In genomic region chr3:37401729-37402610, GRCm38 (mm10) we compare ENCODE assay signal across 9 mouse cellular contexts. TPM values are rescaled to one million over a fixed set of nuclear protein-coding genes. Genes with fewer than 3 reads are reported as not detected.
DNase-seq lines count a peak whose midpoint lies in the region; ATAC-seq and TF ChIP-seq lines count a peak whose summit lies in the region.
"Had no signal": no experiment of that assay in that cellular context is flagged by ENCODE, and none has a peak within 500 bp of the region (broad histone marks: within the 10 kb centered on the region; RNA-seq: fewer than 3 reads in every experiment).

No protein-coding gene starts in this region.

- peak; percentile 22; the same call in 1 of the 2 replicates for ATAC-seq in lung, embryonic 16.5 days (ENCODE audit: low read depth)

- TF ChIP-seq POLR2A in cerebellum, adult 2 months (IDR thresholded peaks at IDR 0.05; ENCODE audit: borderline replicate concordance, insufficient read depth, low read length): no peak

- peaks cover 8% of the 10 kb centered on the region for H3K4me1 ChIP-seq in embryonic facial prominence, embryonic 10.5 days
- H3K4me1 ChIP-seq in lung, embryonic 16.5 days (replicated peaks; ENCODE audit: control insufficient read depth, insufficient read depth, low read length): peaks cover 10% of the 10 kb centered on the region
- no peaks in the 10 kb centered on the region; the same call in 1 of the 2 replicates for H3K4me1 ChIP-seq in cerebellum, adult 2 months (ENCODE audit: control insufficient read depth, insufficient read depth, low read length)

- H3K36me3 ChIP-seq in embryonic facial prominence, embryonic 10.5 days (replicated peaks): no peaks in the 10 kb centered on the region
- H3K36me3 ChIP-seq in lung, embryonic 16.5 days (ENCODE audit: control insufficient read depth, insufficient read depth, low read length): no peaks in the 10 kb centered on the region

- H3K4me2 ChIP-seq in lung, embryonic 16.5 days (ENCODE audit: low read depth, low read length): no peak overlapping the region

- H3K27ac ChIP-seq in embryonic facial prominence, embryonic 10.5 days (replicated peaks): peak overlapping the region; percentile 26
- peak overlapping the region; percentile 53 for H3K27ac ChIP-seq in lung, embryonic 16.5 days (ENCODE audit: low read length)
- no peak overlapping the region for H3K27ac ChIP-seq in cerebellum, adult 2 months (ENCODE audit: insufficient read depth, low read length)

- H3K9me3 ChIP-seq in embryonic facial prominence, embryonic 10.5 days: no peaks in the 10 kb centered on the region
- no peaks in the 10 kb centered on the region for H3K9me3 ChIP-seq in lung, embryonic 16.5 days (ENCODE audit: control insufficient read depth, low read length)

- no peak for TF ChIP-seq CTCF in cerebellum, adult 2 months (IDR thresholded peaks at IDR 0.05; ENCODE audit: borderline replicate concordance, insufficient read depth, low read depth, low read length)

- WGBS in embryonic facial prominence, embryonic 10.5 days: 66% methylated on average over 11 of the region's 11 CpGs
- WGBS in lung, embryonic 16.5 days: 66% methylated on average over 11 of the region's 11 CpGs
- WGBS in cerebellum, adult 2 months: 50% methylated on average over 11 of the region's 11 CpGs

- no peak overlapping the region for H3K9ac ChIP-seq in lung, embryonic 16.5 days (ENCODE audit: low read length)

- no peak overlapping the region for H3K4me3 ChIP-seq in embryonic facial prominence, embryonic 10.5 days
- no peak overlapping the region for H3K4me3 ChIP-seq in lung, embryonic 16.5 days (ENCODE audit: low read length)
- H3K4me3 ChIP-seq in cerebellum, adult 2 months (replicated peaks; ENCODE audit: insufficient read depth, low read depth, low read length): no peak overlapping the region
- H3K4me3 ChIP-seq: myocyte had no signal

- peak; percentile 39 for DNase-seq in embryo, embryonic 11 days
- no peak for DNase-seq in embryo, embryonic 9.5 days (ENCODE audit: extremely low spot score)
- DNase-seq in embryonic facial prominence, embryonic 10.5 days (ENCODE audit: low spot score): peak; percentile 52
- DNase-seq in heart, postnatal 36 days: peak; percentile 38 to 52
- DNase-seq in layer of hippocampus, adult 11-12 months (ENCODE audit: low spot score): no peak
- no peak for DNase-seq in cerebellum, adult 2 months
- DNase-seq in left cerebral cortex, adult 9 months (ENCODE audit: low spot score in 2 of 2): no peak

- no peaks in the 10 kb centered on the region for H3K27me3 ChIP-seq in embryonic facial prominence, embryonic 10.5 days (replicated peaks; ENCODE audit: low read depth, poor library complexity, severe bottlenecking)
- no peaks in the 10 kb centered on the region for H3K27me3 ChIP-seq in lung, embryonic 16.5 days (ENCODE audit: control insufficient read depth, insufficient read depth, low read depth, low read length)
- no peaks in the 10 kb centered on the region for H3K27me3 ChIP-seq in cerebellum, adult 2 months (ENCODE audit: control insufficient read depth, insufficient read depth, low read length)

- intact Hi-C loops in heart, postnatal 36 days (cut with DNase I): no loop called here

RNA-seq across cellular contexts. Expression of gene Spata5, which starts 17.7 kb away (rescaled TPM):
- polyA plus RNA-seq in embryonic facial prominence, embryonic 10.5 days (2016; fragmentation: Nextera tagmentation; extraction: Ambion mirVana): 49.8 and 51.7 TPM in 2 replicates
- 10 to 100 TPM; 15.9 to 16.1 TPM for total RNA-seq in heart, postnatal 36 days (2021)
- 29.8 and 31.3 TPM in 2 replicates for polyA plus RNA-seq in lung, embryonic 16.5 days (2015; fragmentation: Nextera tagmentation; extraction: Ambion mirVana)
- 8.0 and 9.0 TPM in 2 replicates for polyA plus RNA-seq in cerebellum, adult 2 months (2012; rRNA removed)

RNA-seq across cellular contexts. Expression of gene Nudt6, which starts 18.0 kb away (rescaled TPM):
- 3.6 and 4.2 TPM in 2 replicates for polyA plus RNA-seq in embryonic facial prominence, embryonic 10.5 days (2016; fragmentation: Nextera tagmentation; extraction: Ambion mirVana)
- 10 to 100 TPM; 36.0 to 36.3 TPM for total RNA-seq in heart, postnatal 36 days (2021)
- 5.1 and 5.2 TPM in 2 replicates for polyA plus RNA-seq in lung, embryonic 16.5 days (2015; fragmentation: Nextera tagmentation; extraction: Ambion mirVana)
- 9.3 TPM in 2 replicates for polyA plus RNA-seq in cerebellum, adult 2 months (2012; rRNA removed)

RNA-seq across cellular contexts. Expression of gene Fgf2, which starts 53.8 kb away (rescaled TPM):
- 0.36 and 0.41 TPM in 2 replicates for polyA plus RNA-seq in embryonic facial prominence, embryonic 10.5 days (2016; fragmentation: Nextera tagmentation; extraction: Ambion mirVana)
- total RNA-seq in heart, postnatal 36 days (2021): 10 to 100 TPM in 1 of 2 experiments, 1 to 10 TPM in 1; 9.6 to 13.7 TPM
- 2.8 and 3.1 TPM in 2 replicates for polyA plus RNA-seq in lung, embryonic 16.5 days (2015; fragmentation: Nextera tagmentation; extraction: Ambion mirVana)
- 1.8 and 2.3 TPM in 2 replicates for polyA plus RNA-seq in cerebellum, adult 2 months (2012; rRNA removed)

Comparison
In these comparisons a context has a peak if more than half of its experiments do, and no peak if none do; other contexts are left out.
1. DNase-seq: peak in embryo, embryonic 11 days (single experiment), embryonic facial prominence, embryonic 10.5 days (single experiment) and heart, postnatal 36 days (2 of 2); none in embryo, embryonic 9.5 days (single experiment), layer of hippocampus, adult 11-12 months (single experiment), cerebellum, adult 2 months (0 of 2) and left cerebral cortex, adult 9 months (0 of 2).